Comparison of ENCODE assay signal across 10 mouse cellular contexts in the genomic region with DNA sequence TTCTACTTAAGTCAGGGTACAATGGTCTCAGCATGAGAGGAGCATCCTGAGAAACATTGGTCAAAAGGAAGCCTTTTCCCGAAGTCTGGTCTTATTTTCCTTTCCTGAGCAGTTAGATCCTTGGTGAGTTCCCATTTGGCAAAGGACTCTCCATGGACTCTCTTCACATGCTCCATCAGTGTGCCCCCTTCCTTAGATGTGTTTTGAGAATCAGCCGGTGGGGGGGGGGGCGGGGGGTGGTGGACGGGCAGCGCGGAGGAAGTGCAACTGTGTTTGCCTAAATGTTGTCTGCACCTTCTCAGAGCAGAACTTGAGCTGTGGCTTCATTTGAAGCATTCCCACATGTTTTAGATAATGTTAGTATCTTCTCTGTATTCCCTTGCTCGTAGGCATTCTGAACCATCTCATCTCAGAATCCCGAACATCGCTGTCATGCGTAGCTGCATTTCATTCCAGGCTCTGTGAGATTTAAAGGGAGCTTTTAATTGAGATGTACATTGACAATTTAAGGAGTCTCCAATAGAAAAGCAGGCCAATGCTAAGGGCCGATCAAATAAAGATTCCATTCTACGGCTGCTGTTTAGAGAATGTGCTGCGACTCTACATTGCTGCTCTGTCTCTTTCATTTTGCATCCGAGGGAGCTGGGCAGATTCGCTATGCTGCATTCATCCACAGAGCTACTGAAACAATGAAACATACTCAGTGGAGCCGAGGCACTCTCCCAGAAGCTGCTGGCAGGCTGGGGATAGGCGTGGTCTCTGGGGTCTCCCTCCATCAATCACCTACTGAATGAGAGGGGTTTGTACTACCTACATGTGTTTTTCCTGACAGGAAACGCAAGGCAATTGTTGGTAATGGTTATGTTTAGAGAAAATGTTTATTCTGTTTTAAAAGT.
DNase-seq lines count a peak whose midpoint lies in the region; ATAC-seq and TF ChIP-seq lines count a peak whose summit lies in the region.
"Had no signal": no experiment of that assay in that cellular context is flagged by ENCODE, and none has a peak within 500 bp of the region (broad histone marks: within the 10 kb centered on the region; RNA-seq: fewer than 3 reads in every experiment).

No protein-coding gene starts in this region.

- TF ChIP-seq CTCF in cerebellum, adult 2 months (IDR thresholded peaks at IDR 0.05; ENCODE audit: borderline replicate concordance, insufficient read depth, low read depth, low read length), result no peak

- peak overlapping the region; percentile 35 for H3K4me3 ChIP-seq in cerebellum, adult 2 months (replicated peaks; ENCODE audit: insufficient read depth, low read depth, low read length)
- H3K4me3 ChIP-seq in hindbrain, embryonic 12.5 days, result peak overlapping the region; percentile 28
- H3K4me3 ChIP-seq: limb, embryonic 12.5 days had no signal

- no peak for TF ChIP-seq POLR2A in cerebellum, adult 2 months (IDR thresholded peaks at IDR 0.05; ENCODE audit: borderline replicate concordance, insufficient read depth, low read length)

- peak; percentile 96 for ATAC-seq in hindbrain, embryonic 12.5 days (ENCODE audit: low FRiP score)
- ATAC-seq in megakaryocyte-erythroid progenitor cell, adult 5-6 weeks (replicated peaks; ENCODE audit: low FRiP score, low TSS enrichment, poor library complexity, severe bottlenecking), result no peak

- no peaks in the 10 kb centered on the region for H3K9me3 ChIP-seq in hindbrain, embryonic 12.5 days (replicated peaks)
- H3K9me3 ChIP-seq: limb, embryonic 12.5 days had no signal

- no peaks in the 10 kb centered on the region for H3K36me3 ChIP-seq in hindbrain, embryonic 12.5 days
- H3K36me3 ChIP-seq: limb, embryonic 12.5 days had no signal

- no peaks in the 10 kb centered on the region for H3K27me3 ChIP-seq in cerebellum, adult 2 months (ENCODE audit: control insufficient read depth, insufficient read depth, low read length)
- 0 out of 2 replicates have a peak, but pooled peaks cover 2% of the 10 kb centered on the region for H3K27me3 ChIP-seq in hindbrain, embryonic 12.5 days
- H3K27me3 ChIP-seq: limb, embryonic 12.5 days had no signal

- H3K27ac ChIP-seq in cerebellum, adult 2 months (ENCODE audit: insufficient read depth, low read length), result no peak overlapping the region
- H3K27ac ChIP-seq in hindbrain, embryonic 12.5 days, result peak overlapping the region; percentile 44
- H3K27ac ChIP-seq: limb, embryonic 12.5 days had no signal

- H3K4me2 ChIP-seq in hindbrain, embryonic 12.5 days (replicated peaks), result peak overlapping the region; percentile 50
- H3K4me2 ChIP-seq: limb, embryonic 12.5 days had no signal

- 6% methylated on average over 18 of the region's 18 CpGs for WGBS in cerebellum, adult 2 months
- 25% methylated on average over 18 of the region's 18 CpGs for WGBS in hindbrain, embryonic 12.5 days

- H3K9ac ChIP-seq in hindbrain, embryonic 12.5 days, result peak overlapping the region; percentile 35; the same call in 1 of the 2 replicates
- H3K9ac ChIP-seq: limb, embryonic 12.5 days had no signal

- no peaks in the 10 kb centered on the region for H3K4me1 ChIP-seq in cerebellum, adult 2 months (ENCODE audit: control insufficient read depth, insufficient read depth, low read length)
- peaks cover 8% of the 10 kb centered on the region for H3K4me1 ChIP-seq in hindbrain, embryonic 12.5 days

- peak in 1 of 2 experiments; percentile 3 for DNase-seq in cerebellum, adult 2 months
- DNase-seq in cerebellum, adult 9-10 months, result no peak
- DNase-seq in lung, postnatal 14 days, result peak; percentile 53
- peak; percentile 11 for DNase-seq in right cerebral cortex, adult 18-20 months
- DNase-seq in natural killer cell, adult 2 months (ENCODE audit: low spot score in 2 of 2), result no peak
- DNase-seq in spleen, adult 18-20 months, result no peak
- DNase-seq: gastrocnemius, postnatal 25 days had no signal

Comparison
In these comparisons a context has a peak if more than half of its experiments do, and no peak if none do; other contexts are left out.
1. DNase-seq: peak in lung, postnatal 14 days (single experiment) and right cerebral cortex, adult 18-20 months (single experiment); none in cerebellum, adult 9-10 months (single experiment), natural killer cell, adult 2 months (0 of 2) and spleen, adult 18-20 months (0 of 2).